Mouse (Mus musculus): Measurements from ENCODE around the gene Selenom. TPM values are rescaled to one million over a fixed set of nuclear protein-coding genes. Genes with fewer than 3 reads are reported as not detected.

The Selenom gene
- total and polyA plus RNA-seq, 3 experiments, result 4.1 to 33.0 (median 7.1) TPM

GRCm38 (mm10) chr11:3487952-3488570 lies 26.4 kb upstream of the Selenom start, which contains the start of gene Pla2g3:
Gene Pla2g3 (plus strand): TSS chr11:3488284.
- Histone ChIP-seq H3K4me1 (ENCODE audit: control insufficient read depth in 1 of 2, insufficient read depth in 2 of 2) (peaks cover 0 to 4% of the 10 kb centered on the region in 2 experiments; a peak in 2 of 4 replicates), H3K79me2 (replicated peaks; ENCODE audit: control insufficient read depth, extremely low read depth, insufficient read depth, poor library complexity, severe bottlenecking) (no peaks in the 10 kb centered on the region), H3K9ac (ENCODE audit: insufficient read depth, low read depth) (no peak within 1 kb of the TSS), H3K27me3 (replicated peaks) (peaks cover 65% of the 10 kb centered on the region), H3K36me3 (replicated peaks in 1 of 2; ENCODE audit: control insufficient read depth in 1 of 2, insufficient read depth in 1 of 2, low read length in 1 of 2) (no peaks in the 10 kb centered on the region), H3K4me2 (ENCODE audit: insufficient read depth, low read depth, poor library complexity, severe bottlenecking) (no peak within 1 kb of the TSS), H3K4me3 (replicated peaks in 1 of 3; ENCODE audit: low read depth in 2 of 3, low read length in 2 of 3, poor library complexity in 1 of 3) (no peak within 1 kb of the TSS), H3K27ac (ENCODE audit: insufficient read depth, low read depth) (no peak within 1 kb of the TSS), H3K9me3 (replicated peaks; ENCODE audit: low read length) (no peaks in the 10 kb centered on the region)
- in situ Hi-C loops (cut with MboI; ENCODE audit: low pct_ligation_motif_present, low pct_unique_long_range_greater_than_20kb, low sequenced_read_pairs), result no loop called here
- TF ChIP-seq GABPA (IDR thresholded peaks at IDR 0.05; ENCODE audit: insufficient replicate concordance, low read depth, low read length), result no peak
- DNase-seq (ENCODE audit: extremely low read depth), result no peak
- dilution Hi-C loops (cut with MboI; ENCODE audit: extremely low pct_ligation_motif_present, extremely low pct_unique_long_range_greater_than_20kb, low sequenced_read_pairs), result no loop called here

GRCm38 (mm10) chr11:3489036-3489435 lies 25.4 kb upstream of the Selenom start:
- H3K9me3 ChIP-seq (replicated peaks; ENCODE audit: low read length), result no peaks in the 10 kb centered on the region
- H3K4me3 ChIP-seq (replicated peaks in 1 of 3; ENCODE audit: low read depth in 2 of 3, low read length in 2 of 3, poor library complexity in 1 of 3), result no peak overlapping the region
- peaks cover 0 to 4% of the 10 kb centered on the region in 2 experiments; a peak in 2 of 4 replicates for H3K4me1 ChIP-seq (ENCODE audit: control insufficient read depth in 1 of 2, insufficient read depth in 2 of 2)
- H3K27me3 ChIP-seq (replicated peaks), result peaks cover 59% of the 10 kb centered on the region
- TF ChIP-seq E2F4 (IDR thresholded peaks at IDR 0.05; ENCODE audit: insufficient replicate concordance, low read depth, low read length) (no peak), SIN3A (IDR thresholded peaks at IDR 0.05; ENCODE audit: low read length) (no peak), ZC3H11A (IDR thresholded peaks at IDR 0.05; ENCODE audit: low read depth, low read length) (no peak), BHLHE40 (IDR thresholded peaks at IDR 0.05; ENCODE audit: low read depth, low read length) (no peak), NELFE (IDR thresholded peaks at IDR 0.05; ENCODE audit: low read depth, low read length) (no peak), JUND (conservative IDR thresholded peaks at IDR 0.05; ENCODE audit: low read depth, low read length) (no peak), JUN (IDR thresholded peaks at IDR 0.05; ENCODE audit: insufficient read depth, low read depth, low read length) (no peak), MAFK (IDR thresholded peaks at IDR 0.05; ENCODE audit: insufficient replicate concordance, low read length) (no peak), MAZ (IDR thresholded peaks at IDR 0.05; ENCODE audit: low read depth, low read length) (no peak), GABPA (IDR thresholded peaks at IDR 0.05; ENCODE audit: insufficient replicate concordance, low read depth, low read length) (no peak), EP300 (IDR thresholded peaks at IDR 0.05; ENCODE audit: low read length) (no peak), IRF4 (IDR thresholded peaks at IDR 0.05; ENCODE audit: low read depth, low read length) (no peak), POLR2AphosphoS2 (IDR thresholded peaks at IDR 0.05; ENCODE audit: low read depth, low read length) (no peak), MYC (IDR thresholded peaks at IDR 0.05; ENCODE audit: low read depth, low read length) (no peak), SMC3 (IDR thresholded peaks at IDR 0.05; ENCODE audit: low read depth, low read length) (no peak), ZMIZ1 (IDR thresholded peaks at IDR 0.05; ENCODE audit: low read depth, low read length) (no peak), KAT2A (IDR thresholded peaks at IDR 0.05; ENCODE audit: insufficient replicate concordance, low read length) (no peak), POLR2A (IDR thresholded peaks at IDR 0.05; ENCODE audit: low read depth, low read length) (no peak), MXI1 (IDR thresholded peaks at IDR 0.05; ENCODE audit: low read depth, low read length) (no peak)
- no peak overlapping the region for H3K27ac ChIP-seq (ENCODE audit: insufficient read depth, low read depth)
- dilution Hi-C loops (cut with MboI; ENCODE audit: extremely low pct_ligation_motif_present, extremely low pct_unique_long_range_greater_than_20kb, low sequenced_read_pairs), result no loop called here
- in situ Hi-C loops (cut with MboI; ENCODE audit: low pct_ligation_motif_present, low pct_unique_long_range_greater_than_20kb, low sequenced_read_pairs), result no loop called here
- no peak overlapping the region for H3K4me2 ChIP-seq (ENCODE audit: insufficient read depth, low read depth, poor library complexity, severe bottlenecking)
- H3K9ac ChIP-seq (ENCODE audit: insufficient read depth, low read depth), result no peak overlapping the region
- no peak for DNase-seq (ENCODE audit: extremely low read depth)
- H3K36me3 ChIP-seq (replicated peaks in 1 of 2; ENCODE audit: control insufficient read depth in 1 of 2, insufficient read depth in 1 of 2, low read length in 1 of 2), result no peaks in the 10 kb centered on the region
- no peaks in the 10 kb centered on the region for H3K79me2 ChIP-seq (replicated peaks; ENCODE audit: control insufficient read depth, extremely low read depth, insufficient read depth, poor library complexity, severe bottlenecking)

All from CH12.LX (cell line).